Mouse (Mus musculus) ES-E14 (cell line): ENCODE data around the gene Gpr35. TPM values are rescaled to one million over a fixed set of nuclear protein-coding genes. Genes with fewer than 3 reads are reported as not detected.

Experiments used
- DNase-seq: peaks from one replicate; pipeline ENCODE4 v3.0.0-alpha.2; 2013; ENCODE audit warnings: low read depth, low spot score
- H3K27ac ChIP-seq: 2 replicates; pipeline ENCODE4 v1.5.1; 2012; ENCODE audit warnings: low read depth, mild to moderate bottlenecking, low read length, moderate library complexity, mixed read lengths; ENCODE audit not compliant: poor library complexity, insufficient read depth, severe bottlenecking
- H3K36me3 ChIP-seq: 2 replicates; pipeline ENCODE4 v1.6.1; 2012; ENCODE audit warnings: mild to moderate bottlenecking, low read length, moderate library complexity, mixed read lengths; ENCODE audit not compliant: control insufficient read depth, poor library complexity, insufficient read depth, severe bottlenecking
- H3K4me1 ChIP-seq, 2 experiments: fragments of 150-350 bp in 1 of 2; sonication (generic) in 1 of 2; 2 replicates each; pipeline ENCODE4 v1.6.1; 2012; ENCODE audit warnings: low read length in 2 of 2, mild to moderate bottlenecking in 1 of 2, mixed read lengths in 1 of 2; ENCODE audit not compliant: control insufficient read depth in 2 of 2, insufficient read depth in 2 of 2, poor library complexity in 1 of 2
- H3K4me3 ChIP-seq, 2 experiments: fragments of 150-350 bp in 1 of 2; sonication (generic) in 1 of 2; 2 replicates each; pipeline ENCODE4 v1.5.1; 2012; ENCODE audit warnings: low read length in 2 of 2, low read depth in 1 of 2, mild to moderate bottlenecking in 1 of 2, mixed read lengths in 1 of 2; ENCODE audit not compliant: insufficient read depth in 1 of 2, poor library complexity in 1 of 2, severe bottlenecking in 1 of 2
- H3K9ac ChIP-seq: 2 replicates; pipeline ENCODE4 v1.6.1; 2012; ENCODE audit warnings: low read depth, mild to moderate bottlenecking, low read length, mixed read lengths; ENCODE audit not compliant: poor library complexity, insufficient read depth, severe bottlenecking
- H3K9me3 ChIP-seq: fragments of 150-350 bp; sonication (generic); 2 replicates; pipeline ENCODE4 v1.6.1; 2012; ENCODE audit warnings: low read depth, mild to moderate bottlenecking, low read length; ENCODE audit not compliant: control insufficient read depth, insufficient read depth
- CHD2 ChIP-seq: IDR thresholded peaks from 2 replicates; pipeline ENCODE4 v1.6.1; 2014; ENCODE audit warnings: mild to moderate bottlenecking, low read depth, low read length, inconsistent platforms
- HCFC1 ChIP-seq: IDR thresholded peaks from 2 replicates; pipeline ENCODE4 v1.6.1; 2012; ENCODE audit warnings: low read length, inconsistent platforms, borderline replicate concordance; ENCODE audit not compliant: insufficient read depth
- MAFK ChIP-seq: IDR thresholded peaks from 2 replicates; pipeline ENCODE4 v1.6.1; 2014; ENCODE audit warnings: mild to moderate bottlenecking, low read depth, low read length, inconsistent platforms; ENCODE audit not compliant: insufficient read depth
- ZC3H11A ChIP-seq: IDR thresholded peaks from 2 replicates; pipeline ENCODE4 v1.6.1; 2012; ENCODE audit warnings: low read depth, mild to moderate bottlenecking, inconsistent platforms, low read length, borderline replicate concordance
- ZNF384 ChIP-seq: IDR thresholded peaks from 2 replicates; pipeline ENCODE4 v1.6.1; 2012; ENCODE audit warnings: low read depth, low read length, inconsistent platforms
- in situ Hi-C, 2 experiments: fragments of 600-800 bp; cut with MboI; formaldehyde crosslinking; loops; one replicate each; pipeline ENCODE4 v1.15.1; 2025; ENCODE audit warnings: low sequenced_read_pairs in 2 of 2, inconsistent platforms in 1 of 2; ENCODE audit not compliant: unreplicated experiment in 2 of 2
- total RNA-seq: library from RNA; depleted of rRNA; stranded (reverse); fragments of 300-350 nt; gene quantifications from 2 replicates; pipeline ENCODE4 v1.2.3, GENCODE M21; 2012; rRNA removed

Gpr35 gene
- total RNA-seq, 1 experiment, result 0.22 TPM

DNA sequence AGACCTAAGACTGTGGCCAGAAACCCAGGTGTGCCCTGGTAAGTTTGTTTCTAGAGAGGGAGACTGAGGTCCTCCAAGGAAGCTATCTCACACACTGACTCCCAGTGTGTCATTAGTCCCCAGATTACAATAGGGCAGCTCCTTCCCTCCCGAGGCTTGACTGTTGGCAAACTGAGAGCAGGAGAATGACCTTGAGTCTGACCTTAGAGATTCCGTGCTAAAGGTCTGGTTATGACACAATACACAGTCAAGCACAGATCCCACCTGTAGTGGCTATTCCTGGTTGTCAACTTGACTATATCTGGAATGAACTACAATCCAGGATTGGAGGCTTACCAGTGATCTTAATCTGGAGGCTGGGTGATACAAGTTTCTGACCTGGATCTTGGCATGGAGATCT is 79.4 kb downstream of the Gpr35 start:
- no peaks in the 10 kb centered on the region for H3K36me3 ChIP-seq
- in situ Hi-C loops, result no loop called here

DNA sequence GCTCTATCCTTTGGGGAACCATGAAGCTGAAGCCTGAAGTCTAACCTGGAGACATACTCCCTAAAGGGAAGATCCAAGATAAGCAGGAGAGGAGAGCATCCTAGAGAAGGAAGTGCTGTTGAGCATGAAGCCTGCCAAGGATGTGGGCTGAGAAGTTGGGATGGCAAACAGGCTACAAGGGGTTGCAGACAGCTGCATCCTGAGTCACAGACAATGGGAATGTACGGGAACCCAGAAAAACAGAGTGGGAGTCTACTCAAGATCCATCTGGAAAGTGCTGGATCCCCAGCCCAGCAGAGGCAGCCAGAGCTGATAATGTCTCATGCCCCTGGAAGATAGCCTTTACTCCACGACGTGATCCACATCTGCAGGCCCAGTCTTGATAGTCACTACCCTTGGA is 80.5 kb downstream of the Gpr35 start:
- H3K9ac ChIP-seq, result no peak overlapping the region
- H3K4me1 ChIP-seq, result no peaks in the 10 kb centered on the region
- in situ Hi-C loops, result no loop called here
- H3K9me3 ChIP-seq, result no peaks in the 10 kb centered on the region
- no peak for DNase-seq
- TF ChIP-seq ZNF384, result no peak
- TF ChIP-seq HCFC1, result no peak
- no peak for TF ChIP-seq MAFK
- no peak for TF ChIP-seq ZC3H11A
- TF ChIP-seq CHD2, result no peak
- H3K36me3 ChIP-seq, result no peaks in the 10 kb centered on the region
- H3K4me3 ChIP-seq, result no peak overlapping the region
- H3K27ac ChIP-seq, result no peak overlapping the region

More for the DNA sequence above, 79.4 kb downstream of the Gpr35 start:
- no peak for DNase-seq
- Histone ChIP-seq H3K9me3 (no peaks in the 10 kb centered on the region), H3K4me3 (no peak overlapping the region), H3K9ac (no peak overlapping the region), H3K4me1 (no peaks in the 10 kb centered on the region), H3K27ac (no peak overlapping the region)
- TF ChIP-seq ZNF384 (no peak), ZC3H11A (no peak), CHD2 (no peak), HCFC1 (no peak), MAFK (no peak)

GRCm38 (mm10) chr1:93033989-93034388 is 83.3 kb downstream of the Gpr35 start:
- H3K27ac ChIP-seq, result no peak overlapping the region
- DNase-seq, result no peak
- H3K36me3 ChIP-seq, result peaks cover 2% of the 10 kb centered on the region; the same call in 1 of the 2 replicates
- no peak overlapping the region for H3K4me3 ChIP-seq
- in situ Hi-C loops, result no loop called here
- no peak overlapping the region for H3K9ac ChIP-seq
- TF ChIP-seq MAFK, result no peak
- no peaks in the 10 kb centered on the region for H3K9me3 ChIP-seq
- H3K4me1 ChIP-seq, result no peaks in the 10 kb centered on the region

- Histone ChIP-seq H3K36me3 (peaks cover 2% of the 10 kb centered on the region; the same call in 1 of the 2 replicates), H3K27ac (no peak overlapping the region), H3K9ac (no peak overlapping the region), H3K4me3 (no peak overlapping the region), H3K4me1 (no peaks in the 10 kb centered on the region), H3K9me3 (no peaks in the 10 kb centered on the region)
- in situ Hi-C loops, result no loop called here
- DNase-seq, result no peak
- no peak for TF ChIP-seq CHD2
- TF ChIP-seq ZC3H11A, result no peak
- no peak for TF ChIP-seq HCFC1
- TF ChIP-seq MAFK, result no peak
- no peak for TF ChIP-seq ZNF384
Measured at GRCm38 (mm10) chr1:93035981-93036380, 85.3 kb downstream of the Gpr35 start.

Other genes with a start within 250 kb of the Gpr35 start
- 38.0 and 49.9 TPM in 2 replicates for gene Gpc1, start 119.2 kb upstream of the Gpr35 start, total RNA-seq
- gene Ankmy1, start 48.0 kb upstream of the Gpr35 start, total RNA-seq, result 0.71 and 1.6 TPM in 2 replicates
- gene Dusp28, start 43.9 kb upstream of the Gpr35 start, total RNA-seq, result 4.8 and 6.0 TPM in 2 replicates
- gene Rnpepl1, start 40.1 kb upstream of the Gpr35 start, total RNA-seq, result 15.8 and 20.2 TPM in 2 replicates
- gene Capn10, start 16.5 kb upstream of the Gpr35 start, total RNA-seq, result 32.6 and 47.8 TPM in 2 replicates
- not detected in 2 replicates for gene Aqp12, start 55.5 kb downstream of the Gpr35 start, total RNA-seq
- gene Kif1a, start 151.1 kb downstream of the Gpr35 start, total RNA-seq, result 8.2 and 10.2 TPM in 2 replicates
- not detected in 2 replicates for gene Agxt, start 184.4 kb downstream of the Gpr35 start, total RNA-seq
- 0.62 and 0.90 TPM in 2 replicates for gene 2310007B03Rik, start 210.1 kb downstream of the Gpr35 start, total RNA-seq
- 3.1 and 3.2 TPM in 2 replicates for gene Crocc2, start 217.9 kb downstream of the Gpr35 start, total RNA-seq